Mouse (Mus musculus) ES-Bruce4 (cell line): Measurements from ENCODE around the gene Laptm5. TPM values are rescaled to one million over a fixed set of nuclear protein-coding genes. Genes with fewer than 3 reads are reported as not detected.

ENCODE experiments used
- H3K27ac ChIP-seq: 2 replicates; pipeline ENCODE4 v1.5.1; 2012; ENCODE audit warnings: low read length, inconsistent platforms; ENCODE audit not compliant: insufficient read depth
- H3K27me3 ChIP-seq: 2 replicates; pipeline ENCODE4 v1.6.1; 2012; ENCODE audit warnings: mild to moderate bottlenecking, low read length, inconsistent platforms; ENCODE audit not compliant: control insufficient read depth, poor library complexity, insufficient read depth, severe bottlenecking
- H3K36me3 ChIP-seq: 2 replicates; pipeline ENCODE4 v1.6.1; 2012; ENCODE audit warnings: inconsistent platforms, mild to moderate bottlenecking, low read length, moderate library complexity; ENCODE audit not compliant: control insufficient read depth, poor library complexity, insufficient read depth, severe bottlenecking
- H3K4me1 ChIP-seq: one replicate; pipeline ENCODE4 v1.8.1; 2011; ENCODE audit warnings: low read length; ENCODE audit not compliant: control insufficient read depth, insufficient read depth
- H3K4me3 ChIP-seq: 2 replicates; pipeline ENCODE4 v1.5.1; 2011; ENCODE audit warnings: low read depth, mild to moderate bottlenecking, low read length
- H3K9ac ChIP-seq: 2 replicates; pipeline ENCODE4 v1.6.1; 2012; ENCODE audit warnings: low read depth, mild to moderate bottlenecking, inconsistent platforms; ENCODE audit not compliant: poor library complexity, severe bottlenecking
- H3K9me3 ChIP-seq: replicated peaks from 2 replicates; pipeline ENCODE4 v1.6.1; 2012; ENCODE audit warnings: mild to moderate bottlenecking, low read length, inconsistent platforms; ENCODE audit not compliant: control insufficient read depth, poor library complexity, insufficient read depth, severe bottlenecking
- CTCF ChIP-seq: IDR thresholded peaks from one replicate; pipeline ENCODE4 v1.8.1; 2011; ENCODE audit warnings: low read depth, low read length
- EP300 ChIP-seq: IDR thresholded peaks from 2 replicates; pipeline ENCODE4 v1.6.1; 2011; ENCODE audit warnings: low read depth, low read length; ENCODE audit not compliant: insufficient read depth
- POLR2A ChIP-seq: IDR thresholded peaks from one replicate; pipeline ENCODE4 v1.8.1; 2011; ENCODE audit warnings: low read length; ENCODE audit not compliant: insufficient read depth
- polyA plus RNA-seq: library from polyadenylated mRNA; stranded (reverse); fragments of >200 nt; gene quantifications from 2 replicates; pipeline ENCODE4 v1.2.4, GENCODE M21; 2011; ENCODE audit warnings: low read depth; ENCODE audit not compliant: missing spikeins, insufficient read depth, insufficient read length

Gene Laptm5
- polyA plus RNA-seq, 1 experiment = 30.2 TPM

GRCm38 (mm10) chr4:130920951-130921693 lies 8.2 kb downstream of the Laptm5 start:
- TF ChIP-seq POLR2A (no peak), CTCF (no peak), EP300 (peak; percentile 70; the same call in 1 of the 2 replicates)
- Histone ChIP-seq H3K9me3 (no peaks in the 10 kb centered on the region), H3K9ac (peak overlapping the region; percentile 5; the same call in 1 of the 2 replicates), H3K27me3 (no peaks in the 10 kb centered on the region), H3K4me3 (no peak overlapping the region), H3K27ac (peak overlapping the region; percentile 7; the same call in 1 of the 2 replicates), H3K4me1 (peaks cover 5% of the 10 kb centered on the region), H3K36me3 (no peaks in the 10 kb centered on the region)

- H3K9ac ChIP-seq = no peak overlapping the region
- no peaks in the 10 kb centered on the region for H3K27me3 ChIP-seq
- no peak for TF ChIP-seq CTCF
- no peak for TF ChIP-seq POLR2A
- no peak for TF ChIP-seq EP300
- H3K36me3 ChIP-seq = no peaks in the 10 kb centered on the region
- 0 out of 2 replicates have a peak overlapping the region, but pooled peaks have one; percentile 7 for H3K27ac ChIP-seq
- peaks cover 5% of the 10 kb centered on the region for H3K4me1 ChIP-seq
- no peaks in the 10 kb centered on the region for H3K9me3 ChIP-seq
- H3K4me3 ChIP-seq = no peak overlapping the region
These were observed 9.1 kb downstream of the Laptm5 start for GRCm38 (mm10) chr4:130921986-130922385.

GRCm38 (mm10) chr4:130926274-130926673 lies 13.3 kb downstream of the Laptm5 start:
- H3K27ac ChIP-seq = no peak overlapping the region

GRCm38 (mm10) chr4:130927821-130928220 lies 14.9 kb downstream of the Laptm5 start:
- Histone ChIP-seq H3K27me3 (no peaks in the 10 kb centered on the region), H3K27ac (no peak overlapping the region), H3K4me3 (no peak overlapping the region), H3K9ac (no peak overlapping the region), H3K4me1 (no peaks in the 10 kb centered on the region), H3K36me3 (peaks cover 27% of the 10 kb centered on the region), H3K9me3 (peaks cover 9% of the 10 kb centered on the region)
- TF ChIP-seq EP300 (no peak), POLR2A (no peak), CTCF (no peak)

More at GRCm38 (mm10) chr4:130926274-130926673, 13.3 kb downstream of the Laptm5 start:
- no peaks in the 10 kb centered on the region for H3K27me3 ChIP-seq
- H3K4me3 ChIP-seq = no peak overlapping the region
- TF ChIP-seq POLR2A (no peak), CTCF (no peak), EP300 (no peak)
- no peaks in the 10 kb centered on the region for H3K4me1 ChIP-seq
- H3K9ac ChIP-seq = no peak overlapping the region
- no peaks in the 10 kb centered on the region; the same call in 1 of the 2 replicates for H3K9me3 ChIP-seq
- H3K36me3 ChIP-seq = peaks cover 15% of the 10 kb centered on the region

- no peaks in the 10 kb centered on the region for H3K27me3 ChIP-seq
- no peak overlapping the region for H3K27ac ChIP-seq
- H3K9ac ChIP-seq = no peak overlapping the region
- no peak overlapping the region for H3K4me3 ChIP-seq
- H3K36me3 ChIP-seq = no peaks in the 10 kb centered on the region
- no peaks in the 10 kb centered on the region for H3K9me3 ChIP-seq
- TF ChIP-seq CTCF (no peak), POLR2A (no peak), EP300 (no peak)
- peaks cover 2% of the 10 kb centered on the region for H3K4me1 ChIP-seq
These were observed 29.7 kb downstream of the Laptm5 start for GRCm38 (mm10) chr4:130942644-130943043.

GRCm38 (mm10) chr4:130944112-130944511 lies 31.2 kb downstream of the Laptm5 start, which contains the start of gene Matn1:
Gene Matn1 (plus strand): TSS chr4:130944385.
- H3K27me3 ChIP-seq = no peaks in the 10 kb centered on the region
- H3K27ac ChIP-seq = no peak within 1 kb of the TSS
- H3K9ac ChIP-seq = no peak within 1 kb of the TSS
- no peak within 1 kb of the TSS for H3K4me3 ChIP-seq
- H3K4me1 ChIP-seq = peaks cover 2% of the 10 kb centered on the region
- H3K36me3 ChIP-seq = no peaks in the 10 kb centered on the region
- TF ChIP-seq CTCF = no peak
- no peak for TF ChIP-seq POLR2A
- TF ChIP-seq EP300 = no peak
- no peaks in the 10 kb centered on the region for H3K9me3 ChIP-seq
